Mouse (Mus musculus) cerebellum, postnatal 10 days (tissue): ENCODE data around the gene Lrch3.
A peak's percentile ranks its signal among the peaks of the same experiment; 100 is the strongest.
"Not testable (repeated sequence)": the region's sequence is repeated elsewhere in the genome, so short reads cannot be mapped to it uniquely, and the experiment has no call there.

ENCODE experiments used
- DNase-seq, 2 experiments: peaks; one replicate each; pipeline ENCODE4 v3.0.0; 2021; ENCODE audit warnings: mixed read lengths in 2 of 2

Gene Lrch3

GRCm38 (mm10) chr16:32913937-32914881 lies at the start of gene Lrch3:
Lrch3 (plus strand) TSS chr16:32914100.
- peak; percentile 98 to 99 for DNase-seq

GRCm38 (mm10) chr16:32865401-32865800 lies 48.5 kb upstream of the Lrch3 start:
- no peak for DNase-seq

- DNase-seq: no peak
Measured at GRCm38 (mm10) chr16:32866713-32867112, 47.2 kb upstream of the Lrch3 start.

GRCm38 (mm10) chr16:32867919-32868552 lies 45.9 kb upstream of the Lrch3 start:
- peak; percentile 93 to 94 for DNase-seq

GRCm38 (mm10) chr16:32870231-32870630 lies 43.7 kb upstream of the Lrch3 start:
- peak in 1 of 2 experiments; percentile 13 for DNase-seq

- DNase-seq: no peak
Measured at GRCm38 (mm10) chr16:32873366-32873765, 40.5 kb upstream of the Lrch3 start.

GRCm38 (mm10) chr16:32875281-32875680 lies 38.6 kb upstream of the Lrch3 start:
- not testable (repeated sequence) for DNase-seq

GRCm38 (mm10) chr16:32875847-32876246 lies 38.1 kb upstream of the Lrch3 start:
- no peak for DNase-seq

- no peak for DNase-seq
Measured at GRCm38 (mm10) chr16:32876831-32877230, 37.1 kb upstream of the Lrch3 start.

- DNase-seq: peak; percentile 97 to 98
Measured at GRCm38 (mm10) chr16:32877343-32878156, 36.4 kb upstream of the Lrch3 start, which contains the start of the genes Fyttd1 and Rubcn. Fyttd1 (plus strand) TSS chr16:32877500. Rubcn (minus strand) TSS chr16:32877766.

GRCm38 (mm10) chr16:32878157-32878598 lies 35.7 kb upstream of the Lrch3 start:
- DNase-seq: no peak

GRCm38 (mm10) chr16:32878972-32879926 lies 34.7 kb upstream of the Lrch3 start:
- no peak for DNase-seq

GRCm38 (mm10) chr16:32881538-32881937 lies 32.4 kb upstream of the Lrch3 start:
- DNase-seq: no peak

- DNase-seq: no peak
Measured at GRCm38 (mm10) chr16:32887996-32888395, 25.9 kb upstream of the Lrch3 start.

- DNase-seq: no peak
Measured at GRCm38 (mm10) chr16:32889881-32890280, 24.0 kb upstream of the Lrch3 start.

GRCm38 (mm10) chr16:32896126-32896525 lies 17.8 kb upstream of the Lrch3 start:
- DNase-seq: no peak

- DNase-seq: no peak
Measured at GRCm38 (mm10) chr16:32901360-32902050, 12.4 kb upstream of the Lrch3 start.

GRCm38 (mm10) chr16:32902051-32902428 lies 11.9 kb upstream of the Lrch3 start:
- DNase-seq: no peak

GRCm38 (mm10) chr16:32906186-32906585 lies 7.7 kb upstream of the Lrch3 start:
- DNase-seq: no peak

GRCm38 (mm10) chr16:32906727-32907126 lies 7.2 kb upstream of the Lrch3 start:
- DNase-seq: no peak

GRCm38 (mm10) chr16:32913212-32913611 lies 688 bp upstream of the Lrch3 start:
- no peak for DNase-seq
